Mouse (Mus musculus): ENCODE data around the gene Ubxn7.

DNA sequence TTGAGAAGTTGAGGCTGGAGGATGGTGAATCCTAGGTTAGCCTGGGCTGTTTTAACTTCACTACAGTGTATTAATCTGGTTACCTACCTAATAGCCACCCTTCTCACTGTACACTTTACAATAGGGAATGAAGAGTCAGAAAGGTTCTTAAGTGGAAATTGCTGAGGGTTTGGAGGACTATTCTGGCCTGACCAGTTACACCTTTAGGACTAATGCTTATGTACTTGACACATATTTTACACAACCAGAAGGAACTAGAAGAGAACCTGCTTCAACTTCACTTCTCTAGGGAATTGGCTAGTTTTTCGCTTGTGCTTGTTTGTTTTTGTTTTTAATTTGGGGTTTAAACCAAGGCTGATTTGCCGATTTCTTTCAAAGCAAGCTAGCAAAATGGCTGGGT is 101.1 kb downstream of the Ubxn7 start:
- TF ChIP-seq POLR2AphosphoS2 (IDR thresholded peaks at IDR 0.05; ENCODE audit: insufficient read length, low read depth) = no peak
- TF ChIP-seq TCF12 (IDR thresholded peaks at IDR 0.05; ENCODE audit: insufficient read depth, poor library complexity, severe bottlenecking) = no peak
- no peak for TF ChIP-seq POLR2A (IDR thresholded peaks at IDR 0.05; ENCODE audit: insufficient read length, low read depth)
- TF ChIP-seq TCF3 (IDR thresholded peaks at IDR 0.05; ENCODE audit: insufficient read length, low read depth) = no peak
- no peak for TF ChIP-seq MAX (IDR thresholded peaks at IDR 0.05; ENCODE audit: low read depth)
- TF ChIP-seq MYOG (IDR thresholded peaks at IDR 0.05; ENCODE audit: control insufficient read depth in 1 of 3, insufficient read depth in 1 of 3, insufficient read length in 2 of 3, low read depth in 2 of 3) = no peak
- no peak for TF ChIP-seq USF1 (IDR thresholded peaks at IDR 0.05; ENCODE audit: low read depth)
- no peak for TF ChIP-seq E2F4 (IDR thresholded peaks at IDR 0.05; ENCODE audit: insufficient read depth)
- TF ChIP-seq MYOD1 (IDR thresholded peaks at IDR 0.05; ENCODE audit: control insufficient read depth in 1 of 3, insufficient read length in 2 of 3, low read depth in 2 of 3) = no peak
